Mouse (Mus musculus) heart, embryonic 11.5 days (tissue): ENCODE results near the gene Lsp1. TPM values are rescaled to one million over a fixed set of nuclear protein-coding genes. Genes with fewer than 3 reads are reported as not detected.

Source experiments
- ATAC-seq: fragments of 200-750 bp; cut with Nextera tagmentation; replicated peaks from 2 replicates; pipeline ENCODE4 v1.8.0; 2017; ENCODE audit warnings: moderate library complexity; ENCODE audit not compliant: insufficient number of reproducible peaks, low FRiP score, low TSS enrichment
- H3K27ac ChIP-seq: fragments of 300-500 bp; sonication (generic); 2 replicates; pipeline ENCODE4 v1.5.1; 2014; ENCODE audit warnings: mild to moderate bottlenecking, low read depth, low read length
- H3K27me3 ChIP-seq: fragments of 300-500 bp; sonication (generic); 2 replicates; pipeline ENCODE4 v1.6.1; 2014; ENCODE audit warnings: mild to moderate bottlenecking, low read length, mixed read lengths; ENCODE audit not compliant: control insufficient read depth, insufficient read depth
- H3K36me3 ChIP-seq: fragments of 300-500 bp; sonication (generic); 2 replicates; pipeline ENCODE4 v1.6.1; 2014; ENCODE audit warnings: mild to moderate bottlenecking, low read length, moderate library complexity, mixed read lengths; ENCODE audit not compliant: control insufficient read depth, insufficient read depth
- H3K4me1 ChIP-seq: fragments of 300-500 bp; sonication (generic); 2 replicates; pipeline ENCODE4 v1.6.1; 2014; ENCODE audit warnings: low read length; ENCODE audit not compliant: control insufficient read depth, insufficient read depth
- H3K4me2 ChIP-seq: fragments of 300-500 bp; sonication (generic); 2 replicates; pipeline ENCODE4 v1.6.1; 2014; ENCODE audit warnings: mild to moderate bottlenecking, moderate library complexity
- H3K4me3 ChIP-seq: fragments of 300-500 bp; sonication (generic); 2 replicates; pipeline ENCODE4 v1.5.1; 2014; ENCODE audit warnings: low read depth, low read length
- H3K9ac ChIP-seq: fragments of 300-500 bp; sonication (generic); 2 replicates; pipeline ENCODE4 v1.6.1; 2014; ENCODE audit warnings: mild to moderate bottlenecking, low read depth, low read length, moderate library complexity
- H3K9me3 ChIP-seq: fragments of 300-500 bp; sonication (generic); replicated peaks from 2 replicates; pipeline ENCODE4 v1.6.1; 2016; ENCODE audit warnings: low read length; ENCODE audit not compliant: control insufficient read depth
- WGBS: fragments of 180-500 bp; shearing (Covaris S2); extraction: QIAGEN DNeasy Blood & Tissue Kit; methylation state at CpG from one replicate; pipeline ENCODE4 v1.1.7; 2014; ENCODE audit not compliant: insufficient replicate concordance; 5-methylcytosine and 5-hydroxymethylcytosine counted together
- polyA plus RNA-seq: library from polyadenylated mRNA; unstranded; fragments of >200 nt; fragmentation: Nextera tagmentation; extraction: Ambion mirVana; gene quantifications from 2 replicates; pipeline ENCODE4 v1.2.1, GENCODE M21; 2014

Lsp1 gene
- polyA plus RNA-seq, 1 experiment from 2014 or later, result 32.1 TPM

- peaks cover 46% of the 10 kb centered on the region for H3K4me1 ChIP-seq
- no peaks in the 10 kb centered on the region; the same call in 1 of the 2 replicates for H3K36me3 ChIP-seq
- peak; percentile 72 for ATAC-seq
- H3K4me2 ChIP-seq, result peak overlapping the region; percentile 62
- H3K9ac ChIP-seq, result peak overlapping the region; percentile 72
- H3K9me3 ChIP-seq, result no peaks in the 10 kb centered on the region
- H3K27me3 ChIP-seq, result no peaks in the 10 kb centered on the region
- 2% methylated on average over 33 of the region's 44 CpGs for WGBS
- H3K27ac ChIP-seq, result peak overlapping the region; percentile 82
- H3K4me3 ChIP-seq, result peak overlapping the region; percentile 49
Observed at GRCm38 (mm10) chr7:142533059-142533855, 72.6 kb downstream of the Lsp1 start.

- no peak for ATAC-seq
- Histone ChIP-seq H3K4me1 (peaks cover 49% of the 10 kb centered on the region), H3K36me3 (no peaks in the 10 kb centered on the region; the same call in 1 of the 2 replicates), H3K9me3 (no peaks in the 10 kb centered on the region), H3K4me2 (no peak overlapping the region), H3K9ac (peak overlapping the region; percentile 60; the same call in 1 of the 2 replicates), H3K4me3 (no peak overlapping the region), H3K27ac (peak overlapping the region; percentile 82), H3K27me3 (no peaks in the 10 kb centered on the region)
- 81% methylated on average over 4 of the region's 4 CpGs for WGBS
Observed at GRCm38 (mm10) chr7:142535116-142535515, 74.5 kb downstream of the Lsp1 start.

GRCm38 (mm10) chr7:142535832-142536231 is 75.2 kb downstream of the Lsp1 start:
- Histone ChIP-seq H3K36me3 (no peaks in the 10 kb centered on the region; the same call in 1 of the 2 replicates), H3K27ac (peak overlapping the region; percentile 82), H3K4me1 (peaks cover 52% of the 10 kb centered on the region), H3K4me3 (no peak overlapping the region), H3K27me3 (no peaks in the 10 kb centered on the region), H3K9me3 (no peaks in the 10 kb centered on the region), H3K4me2 (no peak overlapping the region), H3K9ac (no peak overlapping the region)
- ATAC-seq, result no peak
- 94% methylated on average over 5 of the region's 5 CpGs for WGBS

- Histone ChIP-seq H3K27me3 (no peaks in the 10 kb centered on the region), H3K4me2 (no peak overlapping the region), H3K9ac (no peak overlapping the region), H3K4me1 (peaks cover 55% of the 10 kb centered on the region), H3K9me3 (no peaks in the 10 kb centered on the region), H3K36me3 (no peaks in the 10 kb centered on the region; the same call in 1 of the 2 replicates), H3K4me3 (no peak overlapping the region), H3K27ac (peak overlapping the region; percentile 84)
- no peak for ATAC-seq
- WGBS, result 48% methylated on average over 5 of the region's 5 CpGs
Observed at GRCm38 (mm10) chr7:142537181-142537580, 76.6 kb downstream of the Lsp1 start.

- Histone ChIP-seq H3K36me3 (no peaks in the 10 kb centered on the region; the same call in 1 of the 2 replicates), H3K9me3 (no peaks in the 10 kb centered on the region), H3K4me3 (no peak overlapping the region), H3K4me2 (no peak overlapping the region), H3K27me3 (no peaks in the 10 kb centered on the region), H3K4me1 (peaks cover 55% of the 10 kb centered on the region), H3K9ac (peak overlapping the region; percentile 69), H3K27ac (peak overlapping the region; percentile 84)
- 11% methylated on average over 6 of the region's 6 CpGs for WGBS
- ATAC-seq, result peak; percentile 22; the same call in 1 of the 2 replicates
Observed at GRCm38 (mm10) chr7:142537879-142538278, 77.3 kb downstream of the Lsp1 start.

GRCm38 (mm10) chr7:142538291-142538690 is 77.7 kb downstream of the Lsp1 start:
- Histone ChIP-seq H3K9me3 (no peaks in the 10 kb centered on the region), H3K9ac (peak overlapping the region; percentile 69), H3K36me3 (no peaks in the 10 kb centered on the region; the same call in 1 of the 2 replicates), H3K27me3 (no peaks in the 10 kb centered on the region), H3K4me1 (peaks cover 58% of the 10 kb centered on the region), H3K4me3 (no peak overlapping the region), H3K4me2 (no peak overlapping the region), H3K27ac (peak overlapping the region; percentile 84)
- 28% methylated on average over 4 of the region's 4 CpGs for WGBS
- no peak for ATAC-seq

GRCm38 (mm10) chr7:142538766-142539165 is 78.2 kb downstream of the Lsp1 start:
- WGBS, result 21% methylated on average over 6 of the region's 6 CpGs
- Histone ChIP-seq H3K9me3 (no peaks in the 10 kb centered on the region), H3K4me1 (peaks cover 55% of the 10 kb centered on the region), H3K9ac (peak overlapping the region; percentile 69), H3K4me3 (no peak overlapping the region), H3K27me3 (no peaks in the 10 kb centered on the region), H3K4me2 (no peak overlapping the region), H3K27ac (peak overlapping the region; percentile 84), H3K36me3 (no peaks in the 10 kb centered on the region; the same call in 1 of the 2 replicates)
- ATAC-seq, result no peak

GRCm38 (mm10) chr7:142539828-142540227 is 79.2 kb downstream of the Lsp1 start:
- Histone ChIP-seq H3K9ac (0 out of 2 replicates have a peak overlapping the region, but pooled peaks have one; percentile 34), H3K27ac (peak overlapping the region; percentile 84), H3K9me3 (no peaks in the 10 kb centered on the region), H3K27me3 (no peaks in the 10 kb centered on the region), H3K4me3 (no peak overlapping the region), H3K4me2 (no peak overlapping the region), H3K4me1 (peaks cover 45% of the 10 kb centered on the region), H3K36me3 (no peaks in the 10 kb centered on the region; the same call in 1 of the 2 replicates)
- WGBS, result 53% methylated on average over 8 of the region's 8 CpGs
- ATAC-seq, result no peak
